Mouse (Mus musculus): ENCODE data around the gene Vgll4. TPM values are rescaled to one million over a fixed set of nuclear protein-coding genes. Genes with fewer than 3 reads are reported as not detected.
A peak's percentile ranks its signal among the peaks of the same experiment; 100 is the strongest.

The Vgll4 gene
- polyA plus RNA-seq, 1 experiment from 2014 or later: 51.6 TPM

GRCm38 (mm10) chr6:114968361-114969212, 1.2 kb downstream of the Vgll4 start:
- under 1% methylated on average over 82 of the region's 82 CpGs for WGBS (ENCODE audit: insufficient replicate concordance)

DNA sequence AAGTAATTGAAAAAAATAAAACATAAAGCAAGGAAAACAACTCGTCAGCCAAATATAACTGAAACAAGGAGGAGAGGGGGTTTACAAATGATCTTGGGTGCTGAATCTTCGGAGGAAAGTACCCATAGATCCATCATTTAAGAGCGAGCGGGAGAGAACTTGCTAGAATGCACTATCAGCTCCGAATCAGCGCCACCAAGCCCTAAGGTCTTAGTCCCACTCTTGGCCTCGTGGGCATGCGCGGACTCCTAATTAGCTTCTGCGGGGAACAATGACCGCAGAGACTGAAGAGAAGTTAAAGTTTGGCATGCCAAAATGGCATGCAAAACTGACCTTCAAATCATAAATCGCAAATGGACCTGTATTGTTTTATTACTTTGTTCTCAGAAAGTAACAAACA, 2.2 kb downstream of the Vgll4 start:
- H3K36me3 ChIP-seq (ENCODE audit: control insufficient read depth, insufficient read depth, low read length): no peaks in the 10 kb centered on the region
- ATAC-seq (replicated peaks; ENCODE audit: insufficient number of reproducible peaks, low FRiP score, low TSS enrichment): no peak
- H3K9me3 ChIP-seq (replicated peaks; ENCODE audit: control insufficient read depth, low read length): peaks cover 3% of the 10 kb centered on the region; the same call in 1 of the 2 replicates
- H3K27me3 ChIP-seq (ENCODE audit: control insufficient read depth, insufficient read depth, low read length): peaks cover 35% of the 10 kb centered on the region
- H3K4me3 ChIP-seq (ENCODE audit: low read depth, low read length): peak overlapping the region; percentile 70; the same call in 1 of the 2 replicates
- WGBS (ENCODE audit: insufficient replicate concordance): 52% methylated on average over 12 of the region's 12 CpGs
- no peak overlapping the region for H3K9ac ChIP-seq (ENCODE audit: low read depth, low read length)
- H3K27ac ChIP-seq (ENCODE audit: low read depth, low read length): no peak overlapping the region
- peak overlapping the region; percentile 100 for H3K4me2 ChIP-seq
- peaks cover 10% of the 10 kb centered on the region for H3K4me1 ChIP-seq (ENCODE audit: control insufficient read depth, insufficient read depth, low read length)

More at GRCm38 (mm10) chr6:114968361-114969212, 1.2 kb downstream of the Vgll4 start:
- H3K4me1 ChIP-seq (ENCODE audit: control insufficient read depth, insufficient read depth, low read length): peaks cover 10% of the 10 kb centered on the region
- peak overlapping the region; percentile 100 for H3K4me2 ChIP-seq
- H3K9ac ChIP-seq (ENCODE audit: low read depth, low read length): peak overlapping the region; percentile 69
- peaks cover 3% of the 10 kb centered on the region; the same call in 1 of the 2 replicates for H3K9me3 ChIP-seq (replicated peaks; ENCODE audit: control insufficient read depth, low read length)
- H3K27me3 ChIP-seq (ENCODE audit: control insufficient read depth, insufficient read depth, low read length): peaks cover 36% of the 10 kb centered on the region
- H3K4me3 ChIP-seq (ENCODE audit: low read depth, low read length): peak overlapping the region; percentile 70
- peak; percentile 78 for ATAC-seq (replicated peaks; ENCODE audit: insufficient number of reproducible peaks, low FRiP score, low TSS enrichment)
- no peaks in the 10 kb centered on the region for H3K36me3 ChIP-seq (ENCODE audit: control insufficient read depth, insufficient read depth, low read length)
- peak overlapping the region; percentile 22; the same call in 1 of the 2 replicates for H3K27ac ChIP-seq (ENCODE audit: low read depth, low read length)

DNA sequence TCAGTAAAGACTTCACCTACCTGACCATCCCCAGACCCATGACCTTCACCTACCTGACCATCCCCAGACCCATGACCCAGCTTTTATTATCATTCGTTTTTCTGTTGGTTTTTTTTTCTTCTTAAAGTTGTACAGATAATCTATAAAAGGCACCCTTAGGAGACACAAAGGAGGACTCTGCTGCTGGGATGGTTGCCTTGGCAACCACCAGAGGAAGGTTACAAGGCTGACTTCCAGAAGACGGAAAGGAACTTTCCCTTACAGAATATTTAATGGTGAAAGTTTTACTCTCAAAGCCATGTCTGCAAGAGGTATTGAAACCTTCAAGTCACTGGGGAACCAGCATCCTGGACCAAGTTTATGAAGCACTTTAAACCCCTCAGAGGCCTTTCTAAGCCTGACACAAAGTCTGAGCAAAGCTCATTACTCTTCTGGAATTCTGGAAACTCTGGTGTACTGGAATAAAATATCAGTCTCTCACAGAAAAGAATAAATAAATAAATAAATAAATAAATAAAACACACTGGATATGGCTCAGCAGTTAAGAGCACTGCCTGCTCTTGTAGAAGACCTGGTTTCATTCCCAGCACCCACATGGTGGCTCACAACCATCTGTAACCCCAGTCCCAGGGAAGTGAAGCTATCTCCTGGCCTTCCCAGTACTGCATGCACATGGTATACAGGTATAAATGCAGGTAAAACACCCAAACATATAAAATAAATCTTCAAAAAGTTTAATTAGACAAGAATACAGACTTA, 3.2 kb downstream of the Vgll4 start:
- no peak for ATAC-seq (replicated peaks; ENCODE audit: insufficient number of reproducible peaks, low FRiP score, low TSS enrichment)
- Histone ChIP-seq H3K4me3 (ENCODE audit: low read depth, low read length) (no peak overlapping the region), H3K27ac (ENCODE audit: low read depth, low read length) (no peak overlapping the region), H3K27me3 (ENCODE audit: control insufficient read depth, insufficient read depth, low read length) (peaks cover 35% of the 10 kb centered on the region), H3K9ac (ENCODE audit: low read depth, low read length) (no peak overlapping the region), H3K4me2 (no peak overlapping the region), H3K9me3 (replicated peaks; ENCODE audit: control insufficient read depth, low read length) (peaks cover 3% of the 10 kb centered on the region; the same call in 1 of the 2 replicates), H3K36me3 (ENCODE audit: control insufficient read depth, insufficient read depth, low read length) (no peaks in the 10 kb centered on the region), H3K4me1 (ENCODE audit: control insufficient read depth, insufficient read depth, low read length) (peaks cover 10% of the 10 kb centered on the region)
- 42% methylated on average over 2 of the region's 2 CpGs for WGBS (ENCODE audit: insufficient replicate concordance)

- Histone ChIP-seq H3K9ac (ENCODE audit: low read depth, low read length) (no peak overlapping the region), H3K4me2 (no peak overlapping the region), H3K27me3 (ENCODE audit: control insufficient read depth, insufficient read depth, low read length) (peaks cover 35% of the 10 kb centered on the region), H3K27ac (ENCODE audit: low read depth, low read length) (no peak overlapping the region), H3K9me3 (replicated peaks; ENCODE audit: control insufficient read depth, low read length) (peaks cover 1% of the 10 kb centered on the region; the same call in 1 of the 2 replicates), H3K4me1 (ENCODE audit: control insufficient read depth, insufficient read depth, low read length) (peaks cover 10% of the 10 kb centered on the region), H3K4me3 (ENCODE audit: low read depth, low read length) (no peak overlapping the region), H3K36me3 (ENCODE audit: control insufficient read depth, insufficient read depth, low read length) (no peaks in the 10 kb centered on the region)
- 57% methylated on average over 3 of the region's 3 CpGs for WGBS (ENCODE audit: insufficient replicate concordance)
- ATAC-seq (replicated peaks; ENCODE audit: insufficient number of reproducible peaks, low FRiP score, low TSS enrichment): no peak
Observed at GRCm38 (mm10) chr6:114965802-114966201, 4.0 kb downstream of the Vgll4 start.

DNA sequence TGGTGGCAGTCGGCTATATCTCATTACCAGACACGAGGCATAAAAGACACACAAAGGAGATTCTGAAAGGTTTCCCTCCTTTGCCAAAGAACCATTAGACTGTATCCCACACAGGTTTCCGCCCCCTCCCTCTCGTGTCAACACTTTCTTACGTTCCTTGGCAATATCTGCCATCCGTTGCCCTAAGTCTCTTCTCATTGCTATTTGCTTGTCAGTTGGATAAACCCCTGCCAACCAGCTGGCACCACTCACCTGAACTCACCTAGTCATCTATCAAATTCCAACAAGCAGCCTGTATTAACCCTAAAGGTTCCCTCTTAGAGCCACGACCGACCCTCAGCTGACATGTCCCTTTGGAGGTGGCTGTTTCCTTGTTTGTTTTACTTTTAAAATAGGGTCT, 4.4 kb downstream of the Vgll4 start:
- WGBS (ENCODE audit: insufficient replicate concordance): 62% methylated on average over 8 of the region's 8 CpGs
- no peaks in the 10 kb centered on the region for H3K36me3 ChIP-seq (ENCODE audit: control insufficient read depth, insufficient read depth, low read length)
- no peak overlapping the region for H3K9ac ChIP-seq (ENCODE audit: low read depth, low read length)
- H3K4me3 ChIP-seq (ENCODE audit: low read depth, low read length): no peak overlapping the region
- no peaks in the 10 kb centered on the region for H3K9me3 ChIP-seq (replicated peaks; ENCODE audit: control insufficient read depth, low read length)
- no peak overlapping the region for H3K27ac ChIP-seq (ENCODE audit: low read depth, low read length)
- H3K4me2 ChIP-seq: no peak overlapping the region
- peaks cover 34% of the 10 kb centered on the region for H3K27me3 ChIP-seq (ENCODE audit: control insufficient read depth, insufficient read depth, low read length)
- ATAC-seq (replicated peaks; ENCODE audit: insufficient number of reproducible peaks, low FRiP score, low TSS enrichment): no peak
- H3K4me1 ChIP-seq (ENCODE audit: control insufficient read depth, insufficient read depth, low read length): peaks cover 10% of the 10 kb centered on the region

DNA sequence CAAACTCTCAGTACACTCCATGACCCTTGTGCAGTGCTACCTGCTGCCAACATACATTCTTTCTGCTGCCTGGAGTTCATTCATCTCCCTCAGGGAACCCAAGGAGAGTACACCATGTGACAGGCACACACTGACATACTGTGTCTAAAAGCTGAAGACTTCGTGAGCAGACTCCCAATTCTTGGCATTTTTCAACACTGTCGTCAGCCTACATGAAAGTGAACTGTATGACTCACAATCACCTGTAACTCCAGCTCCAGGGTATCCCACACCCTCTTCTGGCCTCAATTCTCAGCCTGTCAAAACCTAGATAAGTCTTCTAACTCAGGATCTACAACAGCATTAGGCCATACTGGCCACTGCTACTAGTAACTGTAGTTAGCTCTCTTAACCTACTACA, 5.6 kb downstream of the Vgll4 start:
- Histone ChIP-seq H3K36me3 (ENCODE audit: control insufficient read depth, insufficient read depth, low read length) (no peaks in the 10 kb centered on the region), H3K4me3 (ENCODE audit: low read depth, low read length) (no peak overlapping the region), H3K4me2 (no peak overlapping the region), H3K27ac (ENCODE audit: low read depth, low read length) (no peak overlapping the region), H3K4me1 (ENCODE audit: control insufficient read depth, insufficient read depth, low read length) (peaks cover 2% of the 10 kb centered on the region), H3K9me3 (replicated peaks; ENCODE audit: control insufficient read depth, low read length) (no peaks in the 10 kb centered on the region), H3K27me3 (ENCODE audit: control insufficient read depth, insufficient read depth, low read length) (peaks cover 25% of the 10 kb centered on the region), H3K9ac (ENCODE audit: low read depth, low read length) (no peak overlapping the region)
- no peak for ATAC-seq (replicated peaks; ENCODE audit: insufficient number of reproducible peaks, low FRiP score, low TSS enrichment)
- WGBS (ENCODE audit: insufficient replicate concordance): 61% methylated on average over 2 of the region's 2 CpGs

DNA sequence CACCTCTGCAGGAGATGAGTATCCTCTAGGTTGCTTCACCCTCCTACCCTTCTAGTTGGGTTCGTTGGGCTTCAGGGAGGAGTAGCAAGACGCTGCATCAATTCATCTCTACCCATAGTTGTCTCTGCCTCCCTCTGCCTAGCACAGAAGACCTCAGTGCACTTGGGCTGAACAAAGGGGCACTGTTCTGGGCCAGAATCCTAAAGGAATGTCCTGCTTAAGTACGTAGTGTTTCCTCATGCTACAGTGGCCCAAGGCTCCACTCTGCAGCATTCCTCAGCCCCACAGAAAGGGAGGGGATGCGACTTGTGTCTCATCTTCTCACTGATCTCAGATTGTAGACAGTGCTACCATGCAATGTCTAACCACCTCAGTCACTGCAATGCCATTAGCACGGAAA, 6.2 kb downstream of the Vgll4 start:
- no peak for ATAC-seq (replicated peaks; ENCODE audit: insufficient number of reproducible peaks, low FRiP score, low TSS enrichment)
- Histone ChIP-seq H3K9me3 (replicated peaks; ENCODE audit: control insufficient read depth, low read length) (no peaks in the 10 kb centered on the region), H3K27me3 (ENCODE audit: control insufficient read depth, insufficient read depth, low read length) (peaks cover 22% of the 10 kb centered on the region), H3K4me3 (ENCODE audit: low read depth, low read length) (no peak overlapping the region), H3K27ac (ENCODE audit: low read depth, low read length) (no peak overlapping the region), H3K4me1 (ENCODE audit: control insufficient read depth, insufficient read depth, low read length) (no peaks in the 10 kb centered on the region), H3K9ac (ENCODE audit: low read depth, low read length) (no peak overlapping the region), H3K4me2 (no peak overlapping the region), H3K36me3 (ENCODE audit: control insufficient read depth, insufficient read depth, low read length) (no peaks in the 10 kb centered on the region)
- 54% methylated on average over 5 of the region's 5 CpGs for WGBS (ENCODE audit: insufficient replicate concordance)

GRCm38 (mm10) chr6:114961276-114962068, 8.3 kb downstream of the Vgll4 start:
- Histone ChIP-seq H3K4me2 (no peak overlapping the region), H3K27ac (ENCODE audit: low read depth, low read length) (no peak overlapping the region), H3K4me3 (ENCODE audit: low read depth, low read length) (no peak overlapping the region), H3K4me1 (ENCODE audit: control insufficient read depth, insufficient read depth, low read length) (no peaks in the 10 kb centered on the region), H3K9ac (ENCODE audit: low read depth, low read length) (no peak overlapping the region), H3K27me3 (ENCODE audit: control insufficient read depth, insufficient read depth, low read length) (peaks cover 7% of the 10 kb centered on the region), H3K36me3 (ENCODE audit: control insufficient read depth, insufficient read depth, low read length) (no peaks in the 10 kb centered on the region), H3K9me3 (replicated peaks; ENCODE audit: control insufficient read depth, low read length) (no peaks in the 10 kb centered on the region)
- 67% methylated on average over 10 of the region's 10 CpGs for WGBS (ENCODE audit: insufficient replicate concordance)
- ATAC-seq (replicated peaks; ENCODE audit: insufficient number of reproducible peaks, low FRiP score, low TSS enrichment): no peak

All from heart, embryonic 11.5 days (tissue).